Mouse (Mus musculus) stomach, postnatal 0 days (tissue): ENCODE measurements at regions not wholly inside any gene's neighbourhood (a gene's known extent, or its start where the extent isn't known, plus 50 kb on each side); places are given as distances from the start of the nearest gene placed in this dataset.

Experiments used
- ATAC-seq: fragments of 200-750 bp; cut with Nextera tagmentation; 2 replicates; pipeline ENCODE4 v1.8.0; 2017; ENCODE audit not compliant: low FRiP score, low TSS enrichment
- DNase-seq: peaks from one replicate; pipeline ENCODE4 v3.0.0-alpha.2; 2016; ENCODE audit warnings: low spot score
- H3K27ac ChIP-seq: fragments of 300-500 bp; sonication (generic); replicated peaks from 2 replicates; pipeline ENCODE4 v1.5.1; 2014; ENCODE audit warnings: mild to moderate bottlenecking, control low read depth
- H3K27me3 ChIP-seq: fragments of 300-500 bp; sonication (generic); 2 replicates; pipeline ENCODE4 v1.6.1; 2014; ENCODE audit warnings: low read length; ENCODE audit not compliant: control insufficient read depth, insufficient read depth
- H3K36me3 ChIP-seq: fragments of 300-500 bp; sonication (generic); 2 replicates; pipeline ENCODE4 v1.6.1; 2014; ENCODE audit warnings: low read length, mixed read lengths; ENCODE audit not compliant: control insufficient read depth, insufficient read depth
- H3K4me1 ChIP-seq: fragments of 300-500 bp; sonication (generic); replicated peaks from 2 replicates; pipeline ENCODE4 v1.6.1; 2014; ENCODE audit warnings: antibody characterized with exemption; ENCODE audit not compliant: control insufficient read depth, insufficient read depth
- H3K4me2 ChIP-seq: fragments of 300-500 bp; sonication (generic); replicated peaks from 2 replicates; pipeline ENCODE4 v1.6.1; 2014; ENCODE audit warnings: low read depth, mild to moderate bottlenecking, control low read depth, moderate library complexity
- H3K4me3 ChIP-seq: fragments of 300-500 bp; sonication (generic); 2 replicates; pipeline ENCODE4 v1.5.1; 2014; ENCODE audit warnings: low read depth, low read length, control low read depth
- H3K9ac ChIP-seq: fragments of 300-500 bp; sonication (generic); 2 replicates; pipeline ENCODE4 v1.6.1; 2014; ENCODE audit warnings: mild to moderate bottlenecking, low read length, control low read depth, mixed read lengths
- H3K9me3 ChIP-seq: fragments of 300-500 bp; sonication (generic); 2 replicates; pipeline ENCODE4 v1.6.1; 2016; ENCODE audit warnings: low read length; ENCODE audit not compliant: control insufficient read depth
- CTCF ChIP-seq: IDR thresholded peaks from 2 replicates; pipeline ENCODE4 v1.5.1; 2016; ENCODE audit warnings: antibody characterized with exemption, low read depth, mild to moderate bottlenecking, moderate library complexity
- EP300 ChIP-seq: optimal IDR thresholded peaks from 2 replicates; pipeline ENCODE3; 2016; ENCODE audit warnings: antibody characterized with exemption
- WGBS: fragments of 180-500 bp; shearing (Covaris S2); extraction: QIAGEN DNeasy Blood & Tissue Kit; methylation state at CpG from one replicate; pipeline ENCODE4 v1.1.7; 2014; 5-methylcytosine and 5-hydroxymethylcytosine counted together

GRCm38 (mm10) chr8:59499618-59500017 lies 587.2 kb upstream of the Galntl6 start:
- DNase-seq (no peak), ATAC-seq (no peak)
- no peaks in the 10 kb centered on the region for H3K27me3 ChIP-seq
- H3K36me3 ChIP-seq, result no peaks in the 10 kb centered on the region
- WGBS, result 76% methylated on average over 1 of the region's 1 CpGs
- H3K4me2 ChIP-seq, result no peak overlapping the region
- TF ChIP-seq EP300 (no peak), CTCF (no peak)
- H3K9me3 ChIP-seq, result no peaks in the 10 kb centered on the region
- H3K4me1 ChIP-seq, result no peaks in the 10 kb centered on the region
- H3K4me3 ChIP-seq, result no peak overlapping the region
- H3K27ac ChIP-seq, result no peak overlapping the region
- H3K9ac ChIP-seq, result no peak overlapping the region

GRCm38 (mm10) chr8:59491392-59491791 lies 579.0 kb upstream of the Galntl6 start:
- no peak for DNase-seq
- Histone ChIP-seq H3K27me3 (no peaks in the 10 kb centered on the region), H3K4me2 (no peak overlapping the region), H3K9me3 (no peaks in the 10 kb centered on the region), H3K36me3 (no peaks in the 10 kb centered on the region), H3K9ac (no peak overlapping the region), H3K27ac (no peak overlapping the region), H3K4me3 (no peak overlapping the region), H3K4me1 (no peaks in the 10 kb centered on the region)
- no peak for ATAC-seq
- TF ChIP-seq CTCF (no peak), EP300 (no peak)

- Histone ChIP-seq H3K36me3 (no peaks in the 10 kb centered on the region), H3K27ac (no peak overlapping the region), H3K9ac (no peak overlapping the region), H3K27me3 (no peaks in the 10 kb centered on the region), H3K9me3 (no peaks in the 10 kb centered on the region), H3K4me2 (no peak overlapping the region), H3K4me1 (no peaks in the 10 kb centered on the region), H3K4me3 (no peak overlapping the region)
- TF ChIP-seq CTCF (no peak), EP300 (no peak)
- DNase-seq (no peak), ATAC-seq (no peak)
- WGBS, result 35% methylated on average over 3 of the region's 3 CpGs
These were observed 565.8 kb upstream of the Galntl6 start for GRCm38 (mm10) chr8:59478257-59478656.

- no peak for TF ChIP-seq CTCF
- TF ChIP-seq EP300, result no peak
- Histone ChIP-seq H3K27me3 (no peaks in the 10 kb centered on the region), H3K27ac (no peak overlapping the region), H3K9ac (no peak overlapping the region), H3K36me3 (no peaks in the 10 kb centered on the region), H3K4me3 (no peak overlapping the region), H3K4me1 (no peaks in the 10 kb centered on the region), H3K9me3 (no peaks in the 10 kb centered on the region), H3K4me2 (no peak overlapping the region)
- WGBS, result 88% methylated on average over 1 of the region's 1 CpGs
- no peak for DNase-seq
- no peak for ATAC-seq
These were observed 561.8 kb upstream of the Galntl6 start for GRCm38 (mm10) chr8:59474195-59474594.

DNA sequence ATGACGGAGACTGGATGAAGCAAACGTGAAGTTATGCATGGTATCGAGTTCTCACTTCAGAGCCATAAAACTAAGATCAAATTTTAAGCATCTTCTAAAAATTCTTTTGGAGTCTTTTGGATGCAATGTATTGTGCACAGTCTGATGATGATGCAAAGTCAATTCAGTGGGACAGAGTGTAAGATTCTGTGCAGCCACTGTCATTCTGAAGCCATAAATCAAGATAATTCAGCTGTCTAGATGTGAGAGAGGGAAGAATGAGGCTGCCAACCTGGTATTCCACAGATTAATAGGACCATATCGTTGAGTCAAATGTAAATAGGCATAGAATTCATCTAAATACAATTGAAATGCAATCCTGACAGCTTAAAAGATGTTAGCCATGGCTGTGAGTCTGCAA lies 536.2 kb upstream of the Galntl6 start:
- ATAC-seq, result no peak
- Histone ChIP-seq H3K9ac (no peak overlapping the region), H3K9me3 (no peaks in the 10 kb centered on the region), H3K36me3 (no peaks in the 10 kb centered on the region), H3K4me1 (no peaks in the 10 kb centered on the region), H3K27me3 (no peaks in the 10 kb centered on the region), H3K27ac (no peak overlapping the region), H3K4me2 (no peak overlapping the region), H3K4me3 (no peak overlapping the region)
- TF ChIP-seq CTCF (no peak), EP300 (no peak)
- DNase-seq, result no peak
- 49% methylated on average over 4 of the region's 4 CpGs for WGBS

GRCm38 (mm10) chr8:59403659-59404058 lies 491.2 kb upstream of the Galntl6 start:
- Histone ChIP-seq H3K4me2 (no peak overlapping the region), H3K9me3 (no peaks in the 10 kb centered on the region), H3K4me1 (no peaks in the 10 kb centered on the region), H3K36me3 (no peaks in the 10 kb centered on the region), H3K4me3 (no peak overlapping the region), H3K27me3 (no peaks in the 10 kb centered on the region), H3K27ac (no peak overlapping the region), H3K9ac (no peak overlapping the region)
- DNase-seq, result no peak
- no peak for TF ChIP-seq EP300
- no peak for TF ChIP-seq CTCF
- ATAC-seq, result no peak
